Mouse (Mus musculus): ENCODE results near the gene Zfr2. TPM values are rescaled to one million over a fixed set of nuclear protein-coding genes. Genes with fewer than 3 reads are reported as not detected.

Zfr2 gene
- polyA plus RNA-seq, 1 experiment from 2014 or later = 6.0 TPM

DNA sequence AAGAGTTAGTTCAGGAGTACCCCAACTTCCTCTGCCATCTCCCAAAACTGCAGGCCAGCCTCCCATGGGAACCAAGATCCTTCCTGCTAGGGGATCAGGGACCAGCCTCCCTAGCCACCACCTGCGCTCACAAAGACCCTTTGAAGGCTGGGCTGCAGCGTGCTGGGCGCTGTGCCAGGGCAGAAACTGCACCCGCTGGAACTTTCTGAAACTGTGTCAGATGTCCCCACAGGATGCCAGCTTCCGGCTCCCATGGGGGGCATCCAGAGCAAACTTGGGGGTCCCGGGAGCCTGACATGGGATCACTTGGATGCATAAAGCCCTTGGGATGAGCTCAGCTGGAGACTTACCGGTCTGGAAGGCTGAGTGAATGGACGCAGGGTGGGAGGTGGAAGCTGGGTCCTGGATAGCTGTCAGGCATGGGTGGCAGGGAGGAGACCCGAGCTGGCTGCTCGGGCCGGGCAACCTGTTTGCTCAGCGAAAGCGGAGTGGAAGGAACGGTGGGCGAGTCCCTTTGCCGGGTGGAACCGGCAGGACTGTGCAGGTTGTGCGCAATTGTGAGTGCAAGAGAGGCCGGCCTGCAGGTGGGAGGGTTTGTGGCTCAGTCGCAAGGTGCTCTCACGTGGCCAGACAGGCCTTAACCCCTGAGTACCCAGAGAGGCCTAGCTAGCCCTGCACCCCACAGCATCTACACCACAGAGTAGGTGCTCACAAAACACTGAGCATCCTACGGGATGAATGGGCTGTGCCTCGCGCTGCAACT, 57.9 kb downstream of the Zfr2 start:
- Histone ChIP-seq H3K9ac (no peak overlapping the region), H3K4me3 (peak overlapping the region; percentile 7; the same call in 1 of the 2 replicates), H3K36me3 (no peaks in the 10 kb centered on the region), H3K27ac (peak overlapping the region; percentile 7; the same call in 1 of the 2 replicates), H3K4me1 (replicated peaks) (peaks cover 46% of the 10 kb centered on the region), H3K9me3 (replicated peaks) (no peaks in the 10 kb centered on the region), H3K27me3 (peaks cover 29% of the 10 kb centered on the region), H3K4me2 (peak overlapping the region; percentile 19; the same call in 1 of the 2 replicates)
- 24% methylated on average over 24 of the region's 24 CpGs for WGBS
- ATAC-seq (replicated peaks; ENCODE audit: insufficient number of reproducible peaks, insufficient read depth, low FRiP score, low read depth) = no peak

- no peak for ATAC-seq (replicated peaks; ENCODE audit: insufficient number of reproducible peaks, insufficient read depth, low FRiP score, low read depth)
- Histone ChIP-seq H3K9ac (no peak within 1 kb of the TSS), H3K4me1 (replicated peaks) (peaks cover 43% of the 10 kb centered on the region), H3K4me2 (peak within 1 kb of the TSS; percentile 19; the same call in 1 of the 2 replicates), H3K27ac (peak within 1 kb of the TSS; percentile 7; the same call in 1 of the 2 replicates), H3K9me3 (replicated peaks) (no peaks in the 10 kb centered on the region), H3K27me3 (peaks cover 29% of the 10 kb centered on the region), H3K36me3 (no peaks in the 10 kb centered on the region), H3K4me3 (peak within 1 kb of the TSS; percentile 71; the same call in 1 of the 2 replicates)
- WGBS = 61% methylated on average over 9 of the region's 9 CpGs
Observed at GRCm38 (mm10) chr10:81291511-81292104, 58.7 kb downstream of the Zfr2 start, which contains the start of gene Tjp3. Gene Tjp3, minus strand, starts transcription at chr10:81291581.

DNA sequence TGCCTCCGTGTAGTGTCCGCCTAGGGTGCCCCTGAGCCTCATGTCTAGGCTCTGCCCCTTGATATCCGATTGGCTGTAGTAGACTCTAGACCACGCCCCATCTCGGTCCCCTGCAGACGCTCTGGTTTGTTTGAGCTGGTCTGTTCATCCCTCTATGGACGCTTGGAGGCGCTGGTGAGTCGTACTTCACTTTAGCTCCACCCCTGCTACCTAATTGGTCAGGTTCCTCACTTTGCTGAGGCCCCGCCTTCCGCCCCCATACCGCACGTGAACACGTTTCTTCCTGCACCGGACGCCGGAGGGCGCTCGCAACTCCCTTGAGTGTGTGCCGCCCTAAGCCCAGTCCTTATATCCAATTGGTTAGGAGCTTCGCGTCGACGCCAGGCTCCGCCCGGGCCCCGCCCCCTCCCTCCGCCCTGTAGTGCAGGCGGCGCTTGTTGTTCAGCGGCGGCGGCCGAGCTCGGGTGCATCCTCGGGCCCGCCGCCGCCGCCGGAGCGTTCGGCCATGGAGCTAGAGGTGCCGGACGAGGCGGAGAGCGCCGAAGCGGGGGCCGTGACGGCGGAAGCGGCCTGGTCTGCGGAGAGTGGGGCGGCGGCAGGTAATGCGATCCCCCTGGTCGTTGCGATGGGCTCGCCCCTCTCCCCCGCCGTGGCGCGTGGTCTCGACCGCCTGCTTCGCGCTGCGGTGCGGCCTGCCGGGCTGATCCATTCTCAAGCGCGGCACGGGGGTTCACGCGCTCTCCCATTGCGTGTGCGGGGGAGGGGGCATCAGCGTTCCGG, 59.8 kb downstream of the Zfr2 start, which contains the start of gene Pip5k1c:
Pip5k1c (plus strand) TSS at position 410 of the 780 bp plus-strand sequence.
- H3K36me3 ChIP-seq = no peaks in the 10 kb centered on the region
- H3K4me1 ChIP-seq (replicated peaks) = peaks cover 49% of the 10 kb centered on the region
- peak; percentile 95 for ATAC-seq (replicated peaks; ENCODE audit: insufficient number of reproducible peaks, insufficient read depth, low FRiP score, low read depth)
- H3K4me3 ChIP-seq = peak within 1 kb of the TSS; percentile 71
- H3K27me3 ChIP-seq = peaks cover 28% of the 10 kb centered on the region
- no peaks in the 10 kb centered on the region for H3K9me3 ChIP-seq (replicated peaks)
- peak within 1 kb of the TSS; percentile 88 for H3K27ac ChIP-seq
- WGBS = under 1% methylated on average over 78 of the region's 80 CpGs
- peak within 1 kb of the TSS; percentile 93 for H3K4me2 ChIP-seq
- H3K9ac ChIP-seq = peak within 1 kb of the TSS; percentile 87

GRCm38 (mm10) chr10:81293334-81294030, 60.5 kb downstream of the Zfr2 start:
- WGBS = 3% methylated on average over 25 of the region's 25 CpGs
- Histone ChIP-seq H3K27ac (peak overlapping the region; percentile 88), H3K36me3 (no peaks in the 10 kb centered on the region), H3K4me3 (peak overlapping the region; percentile 71), H3K9ac (peak overlapping the region; percentile 87), H3K4me1 (replicated peaks) (peaks cover 57% of the 10 kb centered on the region), H3K4me2 (peak overlapping the region; percentile 93), H3K27me3 (peaks cover 21% of the 10 kb centered on the region), H3K9me3 (replicated peaks) (no peaks in the 10 kb centered on the region)
- ATAC-seq (replicated peaks; ENCODE audit: insufficient number of reproducible peaks, insufficient read depth, low FRiP score, low read depth) = no peak

- Histone ChIP-seq H3K4me1 (replicated peaks) (peaks cover 60% of the 10 kb centered on the region), H3K4me3 (peak overlapping the region; percentile 71), H3K9ac (peak overlapping the region; percentile 87), H3K36me3 (no peaks in the 10 kb centered on the region), H3K4me2 (peak overlapping the region; percentile 93), H3K9me3 (replicated peaks) (no peaks in the 10 kb centered on the region), H3K27ac (no peak overlapping the region), H3K27me3 (peaks cover 20% of the 10 kb centered on the region)
- WGBS = 47% methylated on average over 8 of the region's 8 CpGs
- no peak for ATAC-seq (replicated peaks; ENCODE audit: insufficient number of reproducible peaks, insufficient read depth, low FRiP score, low read depth)
Observed at GRCm38 (mm10) chr10:81294442-81294841, 61.5 kb downstream of the Zfr2 start.

GRCm38 (mm10) chr10:81295185-81295584, 62.2 kb downstream of the Zfr2 start:
- Histone ChIP-seq H3K4me2 (peak overlapping the region; percentile 93; the same call in 1 of the 2 replicates), H3K4me3 (no peak overlapping the region)
- no peak for ATAC-seq (replicated peaks; ENCODE audit: insufficient number of reproducible peaks, insufficient read depth, low FRiP score, low read depth)

GRCm38 (mm10) chr10:81297246-81297645, 64.3 kb downstream of the Zfr2 start:
- ATAC-seq (replicated peaks; ENCODE audit: insufficient number of reproducible peaks, insufficient read depth, low FRiP score, low read depth) = no peak
- Histone ChIP-seq H3K9ac (no peak overlapping the region), H3K27me3 (no peaks in the 10 kb centered on the region), H3K9me3 (replicated peaks) (no peaks in the 10 kb centered on the region), H3K27ac (peak overlapping the region; percentile 75), H3K36me3 (no peaks in the 10 kb centered on the region), H3K4me2 (peak overlapping the region; percentile 16; the same call in 1 of the 2 replicates), H3K4me3 (no peak overlapping the region), H3K4me1 (replicated peaks) (peaks cover 73% of the 10 kb centered on the region)
- WGBS = 71% methylated on average over 6 of the region's 6 CpGs

More at GRCm38 (mm10) chr10:81295185-81295584, 62.2 kb downstream of the Zfr2 start:
- H3K27ac ChIP-seq = no peak overlapping the region
- 85% methylated on average over 6 of the region's 6 CpGs for WGBS
- H3K4me1 ChIP-seq (replicated peaks) = peaks cover 66% of the 10 kb centered on the region
- H3K27me3 ChIP-seq = peaks cover 12% of the 10 kb centered on the region
- no peaks in the 10 kb centered on the region for H3K9me3 ChIP-seq (replicated peaks)
- no peak overlapping the region for H3K9ac ChIP-seq
- H3K36me3 ChIP-seq = no peaks in the 10 kb centered on the region

- Histone ChIP-seq H3K4me1 (replicated peaks) (peaks cover 79% of the 10 kb centered on the region), H3K9ac (peak overlapping the region; percentile 31; the same call in 1 of the 2 replicates)
Observed at GRCm38 (mm10) chr10:81297845-81298244, 64.9 kb downstream of the Zfr2 start.

GRCm38 (mm10) chr10:81298369-81299100, 65.6 kb downstream of the Zfr2 start:
- no peak for ATAC-seq (replicated peaks; ENCODE audit: insufficient number of reproducible peaks, insufficient read depth, low FRiP score, low read depth)
- WGBS = 84% methylated on average over 17 of the region's 17 CpGs
- no peak overlapping the region for H3K9ac ChIP-seq

More at GRCm38 (mm10) chr10:81297845-81298244, 64.9 kb downstream of the Zfr2 start:
- H3K36me3 ChIP-seq = no peaks in the 10 kb centered on the region
- no peak overlapping the region for H3K4me3 ChIP-seq
- 27% methylated on average over 10 of the region's 10 CpGs for WGBS
- no peaks in the 10 kb centered on the region for H3K27me3 ChIP-seq
- peak overlapping the region; percentile 16; the same call in 1 of the 2 replicates for H3K4me2 ChIP-seq
- peak overlapping the region; percentile 75 for H3K27ac ChIP-seq
- no peaks in the 10 kb centered on the region for H3K9me3 ChIP-seq (replicated peaks)
- peak; percentile 58 for ATAC-seq (replicated peaks; ENCODE audit: insufficient number of reproducible peaks, insufficient read depth, low FRiP score, low read depth)

More at GRCm38 (mm10) chr10:81298369-81299100, 65.6 kb downstream of the Zfr2 start:
- no peak overlapping the region for H3K4me2 ChIP-seq
- H3K9me3 ChIP-seq (replicated peaks) = no peaks in the 10 kb centered on the region
- peak overlapping the region; percentile 75 for H3K27ac ChIP-seq
- no peak overlapping the region for H3K4me3 ChIP-seq
- H3K4me1 ChIP-seq (replicated peaks) = peaks cover 83% of the 10 kb centered on the region
- no peaks in the 10 kb centered on the region for H3K27me3 ChIP-seq
- no peaks in the 10 kb centered on the region for H3K36me3 ChIP-seq
